ENCODE assay signal across 8 mouse cellular contexts in genomic region chr10:63022541-63023120, GRCm38 (mm10). TPM values are rescaled to one million over a fixed set of nuclear protein-coding genes. Genes with fewer than 3 reads are reported as not detected.
DNase-seq lines count a peak whose midpoint lies in the region; ATAC-seq and TF ChIP-seq lines count a peak whose summit lies in the region.

No protein-coding gene starts in this region.

- peaks cover 8% of the 10 kb centered on the region for H3K4me1 ChIP-seq in brown adipose tissue, adult 24 weeks (ENCODE audit: control insufficient read depth, insufficient read depth, insufficient read length, low read length)
- peaks cover 57% of the 10 kb centered on the region for H3K4me1 ChIP-seq in hindbrain, embryonic 15.5 days (replicated peaks)
- peaks cover 63% of the 10 kb centered on the region for H3K4me1 ChIP-seq in midbrain, embryonic 13.5 days (replicated peaks)

- H3K27ac ChIP-seq in layer of hippocampus, adult 2 months: peak overlapping the region; percentile 99
- peak overlapping the region; percentile 98 for H3K27ac ChIP-seq in brown adipose tissue, adult 24 weeks (replicated peaks; ENCODE audit: low read depth, low read length)
- peak overlapping the region; percentile 99 for H3K27ac ChIP-seq in hindbrain, embryonic 15.5 days (replicated peaks)
- H3K27ac ChIP-seq in midbrain, embryonic 13.5 days: peak overlapping the region; percentile 100

- H3K4me2 ChIP-seq in hindbrain, embryonic 15.5 days: peak overlapping the region; percentile 59
- peak overlapping the region; percentile 92 for H3K4me2 ChIP-seq in midbrain, embryonic 13.5 days (replicated peaks)

- peak overlapping the region; percentile 85 for H3K9ac ChIP-seq in hindbrain, embryonic 15.5 days
- H3K9ac ChIP-seq in midbrain, embryonic 13.5 days (replicated peaks): peak overlapping the region; percentile 100

- 0% methylated on average over 27 of the region's 27 CpGs for WGBS in hindbrain, embryonic 15.5 days
- WGBS in midbrain, embryonic 13.5 days: under 1% methylated on average over 27 of the region's 27 CpGs

- H3K9me3 ChIP-seq in hindbrain, embryonic 15.5 days: no peaks in the 10 kb centered on the region
- no peaks in the 10 kb centered on the region for H3K9me3 ChIP-seq in midbrain, embryonic 13.5 days

- no peak for ATAC-seq in hindbrain, embryonic 15.5 days (ENCODE audit: low FRiP score, low read depth)
- ATAC-seq in midbrain, embryonic 13.5 days: no peak

- no peaks in the 10 kb centered on the region for H3K27me3 ChIP-seq in hindbrain, embryonic 15.5 days
- no peaks in the 10 kb centered on the region for H3K27me3 ChIP-seq in midbrain, embryonic 13.5 days

- H3K36me3 ChIP-seq in hindbrain, embryonic 15.5 days: peaks cover 4% of the 10 kb centered on the region
- H3K36me3 ChIP-seq in midbrain, embryonic 13.5 days: peaks cover 4% of the 10 kb centered on the region; the same call in 1 of the 2 replicates

- no peak for TF ChIP-seq CTCF in layer of hippocampus, adult 2 months (conservative IDR thresholded peaks at IDR 0.05)

- peak overlapping the region; percentile 72 for H3K4me3 ChIP-seq in layer of hippocampus, adult 2 months
- peak overlapping the region; percentile 97 for H3K4me3 ChIP-seq in brown adipose tissue, adult 24 weeks (ENCODE audit: insufficient read depth, low read depth, low read length)
- H3K4me3 ChIP-seq in hindbrain, embryonic 15.5 days: peak overlapping the region; percentile 86
- H3K4me3 ChIP-seq in midbrain, embryonic 13.5 days (replicated peaks): peak overlapping the region; percentile 90

- no peak for DNase-seq in layer of hippocampus, adult 2 months (ENCODE audit: low spot score in 2 of 2)
- no peak for DNase-seq in layer of hippocampus, adult 18-20 months (ENCODE audit: low spot score in 2 of 2)
- no peak for DNase-seq in gastrocnemius, postnatal 10 days
- DNase-seq in T-cell, adult 2 months (ENCODE audit: low spot score): no peak
- DNase-seq in frontal cortex, adult 2 months (ENCODE audit: extremely low spot score in 1 of 2, low spot score in 1 of 2): no peak

RNA-seq across cellular contexts. Expression of gene Hnrnph3, which starts 1.4 kb away (rescaled TPM):
- total RNA-seq in layer of hippocampus, adult 2 months (2021): 10 to 100 TPM; 51.1 to 65.3 TPM
- total RNA-seq in layer of hippocampus, adult 18-20 months (2021): 10 to 100 TPM; 51.5 to 55.5 TPM
- 30.0 and 45.4 TPM in 2 replicates for polyA plus RNA-seq in brown adipose tissue, adult 24 weeks (2012; ENCODE audit: insufficient read depth, insufficient read length, missing spikeins)
- polyA plus RNA-seq in hindbrain, embryonic 15.5 days (2015; fragmentation: Nextera tagmentation; extraction: Ambion mirVana): 134 and 141 TPM in 2 replicates
- polyA plus RNA-seq in midbrain, embryonic 13.5 days (2015; fragmentation: Nextera tagmentation; extraction: Ambion mirVana): 242 and 243 TPM in 2 replicates
- total RNA-seq in gastrocnemius, postnatal 10 days (2021): 10 to 100 TPM; 15.9 to 24.0 TPM
- 101 and 114 TPM in 2 replicates for polyA plus RNA-seq in frontal cortex, adult 2 months (2012; rRNA removed)

RNA-seq across cellular contexts. Expression of gene Pbld2, which starts 1.5 kb away (rescaled TPM):
- 1 to 10 TPM; 1.6 to 2.2 TPM for total RNA-seq in layer of hippocampus, adult 2 months (2021)
- total RNA-seq in layer of hippocampus, adult 18-20 months (2021): 1 to 10 TPM; 1.7 to 1.9 TPM
- 0.58 and 1.9 TPM in 2 replicates for polyA plus RNA-seq in brown adipose tissue, adult 24 weeks (2012; ENCODE audit: insufficient read depth, insufficient read length, missing spikeins)
- 0.35 and 0.93 TPM in 2 replicates for polyA plus RNA-seq in hindbrain, embryonic 15.5 days (2015; fragmentation: Nextera tagmentation; extraction: Ambion mirVana)
- 1.3 TPM in 2 replicates for polyA plus RNA-seq in midbrain, embryonic 13.5 days (2015; fragmentation: Nextera tagmentation; extraction: Ambion mirVana)
- total RNA-seq in gastrocnemius, postnatal 10 days (2021): 1 to 10 TPM; 1.2 to 1.6 TPM
- 3.0 and 3.5 TPM in 2 replicates for polyA plus RNA-seq in frontal cortex, adult 2 months (2012; rRNA removed)

RNA-seq across cellular contexts. Expression of gene Pbld1, which starts 37.3 kb away (rescaled TPM):
- under 1 TPM; 0.15 to 0.82 TPM for total RNA-seq in layer of hippocampus, adult 2 months (2021)
- total RNA-seq in layer of hippocampus, adult 18-20 months (2021): under 1 TPM; 0.35 to 0.43 TPM
- polyA plus RNA-seq in brown adipose tissue, adult 24 weeks (2012; ENCODE audit: insufficient read depth, insufficient read length, missing spikeins): 5.3 TPM in 2 replicates
- 0.91 and 1.2 TPM in 2 replicates for polyA plus RNA-seq in hindbrain, embryonic 15.5 days (2015; fragmentation: Nextera tagmentation; extraction: Ambion mirVana)
- polyA plus RNA-seq in midbrain, embryonic 13.5 days (2015; fragmentation: Nextera tagmentation; extraction: Ambion mirVana): 1.0 and 1.3 TPM in 2 replicates
- under 1 TPM; 0.56 to 0.75 TPM for total RNA-seq in gastrocnemius, postnatal 10 days (2021)
- polyA plus RNA-seq in frontal cortex, adult 2 months (2012; rRNA removed): 0.27 and 0.96 TPM in 2 replicates

RNA-seq across cellular contexts. Expression of gene Rufy2, which starts 42.6 kb away (rescaled TPM):
- total RNA-seq in layer of hippocampus, adult 2 months (2021): 10 to 100 TPM; 83.2 to 90.5 TPM
- total RNA-seq in layer of hippocampus, adult 18-20 months (2021): 10 to 100 TPM; 73.4 to 76.1 TPM
- 4.2 and 7.5 TPM in 2 replicates for polyA plus RNA-seq in brown adipose tissue, adult 24 weeks (2012; ENCODE audit: insufficient read depth, insufficient read length, missing spikeins)
- 58.5 and 61.9 TPM in 2 replicates for polyA plus RNA-seq in hindbrain, embryonic 15.5 days (2015; fragmentation: Nextera tagmentation; extraction: Ambion mirVana)
- polyA plus RNA-seq in midbrain, embryonic 13.5 days (2015; fragmentation: Nextera tagmentation; extraction: Ambion mirVana): 51.7 and 55.5 TPM in 2 replicates
- 10 to 100 TPM; 12.2 to 12.3 TPM for total RNA-seq in gastrocnemius, postnatal 10 days (2021)
- polyA plus RNA-seq in frontal cortex, adult 2 months (2012; rRNA removed): 71.8 and 77.4 TPM in 2 replicates
